Mouse (Mus musculus) lung, postnatal 0 days (tissue): ENCODE results near the gene Dscam. TPM values are rescaled to one million over a fixed set of nuclear protein-coding genes. Genes with fewer than 3 reads are reported as not detected.

ENCODE experiments used
- ATAC-seq: fragments of 200-750 bp; cut with Nextera tagmentation; 2 replicates; pipeline ENCODE4 v1.8.0; 2017; ENCODE audit warnings: moderate library complexity
- DNase-seq: peaks from one replicate; pipeline ENCODE4 v3.0.0-alpha.2; 2016; ENCODE audit warnings: low spot score
- H3K27ac ChIP-seq: fragments of 300-500 bp; sonication (generic); 2 replicates; pipeline ENCODE4 v1.5.1; 2014; ENCODE audit warnings: antibody characterized with exemption, mild to moderate bottlenecking, low read length, mixed read lengths
- H3K27me3 ChIP-seq: fragments of 300-500 bp; sonication (generic); replicated peaks from 2 replicates; pipeline ENCODE4 v1.6.1; 2014; ENCODE audit warnings: low read length, mixed read lengths; ENCODE audit not compliant: insufficient read depth
- H3K36me3 ChIP-seq: fragments of 300-500 bp; sonication (generic); 2 replicates; pipeline ENCODE4 v1.6.1; 2014; ENCODE audit warnings: low read length, mixed read lengths; ENCODE audit not compliant: insufficient read depth
- H3K4me1 ChIP-seq: fragments of 300-500 bp; sonication (generic); 2 replicates; pipeline ENCODE4 v1.6.1; 2014; ENCODE audit warnings: antibody characterized with exemption, low read depth, low read length, mixed read lengths; ENCODE audit not compliant: insufficient read depth
- H3K4me2 ChIP-seq: fragments of 300-500 bp; sonication (generic); replicated peaks from 2 replicates; pipeline ENCODE4 v1.6.1; 2014; ENCODE audit warnings: low read depth, mild to moderate bottlenecking, low read length, moderate library complexity, mixed read lengths
- H3K4me3 ChIP-seq: fragments of 300-500 bp; sonication (generic); 2 replicates; pipeline ENCODE4 v1.5.1; 2014; ENCODE audit warnings: low read depth, low read length
- H3K9ac ChIP-seq: fragments of 300-500 bp; sonication (generic); replicated peaks from 2 replicates; pipeline ENCODE4 v1.6.1; 2014; ENCODE audit warnings: low read depth, mild to moderate bottlenecking
- H3K9me3 ChIP-seq: fragments of 300-500 bp; sonication (generic); 2 replicates; pipeline ENCODE4 v1.6.1; 2016; ENCODE audit warnings: low read length, mixed read lengths
- CTCF ChIP-seq: IDR thresholded peaks from 2 replicates; pipeline ENCODE4 v1.5.1; 2016; ENCODE audit warnings: antibody characterized with exemption, mild to moderate bottlenecking
- EP300 ChIP-seq: IDR thresholded peaks from 2 replicates; pipeline ENCODE4 v1.6.1; 2016; ENCODE audit warnings: antibody characterized with exemption, mild to moderate bottlenecking, control low read depth
- WGBS: fragments of 180-500 bp; shearing (Covaris S2); extraction: QIAGEN DNeasy Blood & Tissue Kit; methylation state at CpG from one replicate; pipeline ENCODE4 v1.1.7; 2014; 5-methylcytosine and 5-hydroxymethylcytosine counted together
- polyA plus RNA-seq: library from polyadenylated mRNA; unstranded; fragments of >200 nt; fragmentation: Nextera tagmentation; extraction: Ambion mirVana; gene quantifications from 2 replicates; pipeline ENCODE4 v1.2.1, GENCODE M21; 2015

Dscam gene
- polyA plus RNA-seq, 1 experiment from 2014 or later, result not detected

GRCm38 (mm10) chr16:97006041-97006853, 164.3 kb downstream of the Dscam start:
- Histone ChIP-seq H3K9ac (no peak overlapping the region), H3K4me1 (no peaks in the 10 kb centered on the region), H3K9me3 (no peaks in the 10 kb centered on the region), H3K27ac (no peak overlapping the region), H3K27me3 (no peaks in the 10 kb centered on the region), H3K4me2 (no peak overlapping the region), H3K4me3 (no peak overlapping the region), H3K36me3 (no peaks in the 10 kb centered on the region)
- ATAC-seq (no peak), DNase-seq (no peak)
- WGBS, result 49% methylated on average over 9 of the region's 9 CpGs
- TF ChIP-seq EP300, result no peak

GRCm38 (mm10) chr16:97003965-97004364, 166.6 kb downstream of the Dscam start:
- Histone ChIP-seq H3K9ac (no peak overlapping the region), H3K27ac (no peak overlapping the region), H3K36me3 (no peaks in the 10 kb centered on the region), H3K4me2 (no peak overlapping the region), H3K4me3 (no peak overlapping the region), H3K27me3 (no peaks in the 10 kb centered on the region), H3K4me1 (no peaks in the 10 kb centered on the region), H3K9me3 (no peaks in the 10 kb centered on the region)
- TF ChIP-seq CTCF (no peak), EP300 (no peak)
- ATAC-seq, result no peak
- no peak for DNase-seq
- WGBS, result 14% methylated on average over 1 of the region's 1 CpGs

- Histone ChIP-seq H3K9ac (no peak overlapping the region), H3K4me1 (no peaks in the 10 kb centered on the region), H3K36me3 (no peaks in the 10 kb centered on the region), H3K4me2 (no peak overlapping the region), H3K4me3 (no peak overlapping the region), H3K9me3 (no peaks in the 10 kb centered on the region), H3K27me3 (no peaks in the 10 kb centered on the region), H3K27ac (no peak overlapping the region)
- WGBS, result 39% methylated on average over 2 of the region's 2 CpGs
- DNase-seq (no peak), ATAC-seq (no peak)
- TF ChIP-seq CTCF (no peak), EP300 (no peak)
Observed at GRCm38 (mm10) chr16:97002837-97003236, 167.7 kb downstream of the Dscam start.

GRCm38 (mm10) chr16:97002189-97002588, 168.4 kb downstream of the Dscam start:
- no peak overlapping the region for H3K27ac ChIP-seq
- no peak overlapping the region for H3K4me3 ChIP-seq
- 39% methylated on average over 3 of the region's 3 CpGs for WGBS
- no peaks in the 10 kb centered on the region for H3K36me3 ChIP-seq
- no peaks in the 10 kb centered on the region for H3K27me3 ChIP-seq
- no peaks in the 10 kb centered on the region for H3K9me3 ChIP-seq
- TF ChIP-seq EP300 (no peak), CTCF (no peak)
- no peak for ATAC-seq
- H3K4me2 ChIP-seq, result no peak overlapping the region
- no peak for DNase-seq
- no peak overlapping the region for H3K9ac ChIP-seq
- no peaks in the 10 kb centered on the region for H3K4me1 ChIP-seq

GRCm38 (mm10) chr16:96996854-96997253, 173.7 kb downstream of the Dscam start:
- Histone ChIP-seq H3K4me2 (no peak overlapping the region), H3K4me3 (no peak overlapping the region), H3K36me3 (no peaks in the 10 kb centered on the region), H3K27ac (no peak overlapping the region), H3K4me1 (no peaks in the 10 kb centered on the region), H3K9ac (no peak overlapping the region), H3K27me3 (no peaks in the 10 kb centered on the region), H3K9me3 (no peaks in the 10 kb centered on the region)
- 56% methylated on average over 3 of the region's 3 CpGs for WGBS
- TF ChIP-seq EP300 (no peak), CTCF (no peak)
- DNase-seq (no peak), ATAC-seq (no peak)

GRCm38 (mm10) chr16:96995858-96996257, 174.7 kb downstream of the Dscam start:
- no peak for TF ChIP-seq EP300
- no peak for TF ChIP-seq CTCF
- ATAC-seq (no peak), DNase-seq (no peak)
- Histone ChIP-seq H3K27me3 (no peaks in the 10 kb centered on the region), H3K36me3 (no peaks in the 10 kb centered on the region), H3K9me3 (no peaks in the 10 kb centered on the region), H3K9ac (no peak overlapping the region), H3K27ac (no peak overlapping the region), H3K4me1 (no peaks in the 10 kb centered on the region), H3K4me2 (no peak overlapping the region), H3K4me3 (no peak overlapping the region)
- 67% methylated on average over 4 of the region's 4 CpGs for WGBS

- 58% methylated on average over 2 of the region's 2 CpGs for WGBS
- ATAC-seq (no peak), DNase-seq (no peak)
- no peak overlapping the region for H3K9ac ChIP-seq
- no peaks in the 10 kb centered on the region for H3K36me3 ChIP-seq
- H3K4me2 ChIP-seq, result no peak overlapping the region
- no peaks in the 10 kb centered on the region for H3K4me1 ChIP-seq
- no peak for TF ChIP-seq CTCF
- TF ChIP-seq EP300, result no peak
- H3K27me3 ChIP-seq, result no peaks in the 10 kb centered on the region
- no peaks in the 10 kb centered on the region for H3K9me3 ChIP-seq
- no peak overlapping the region for H3K27ac ChIP-seq
- no peak overlapping the region for H3K4me3 ChIP-seq
Observed at GRCm38 (mm10) chr16:96987396-96987795, 183.2 kb downstream of the Dscam start.
